Mouse (Mus musculus) lung, adult 2 months (tissue): ENCODE results near the gene Tspan32. TPM values are rescaled to one million over a fixed set of nuclear protein-coding genes. Genes with fewer than 3 reads are reported as not detected.

Experiments used
- DNase-seq: peaks from one replicate; pipeline ENCODE4 v3.0.0; 2022
- H3K4me1 ChIP-seq: fragments of 200-500 bp; 2 replicates; pipeline ENCODE4 v1.6.1; 2011; ENCODE audit warnings: low read length; ENCODE audit not compliant: control insufficient read depth, insufficient read depth
- H3K4me3 ChIP-seq: fragments of 200-500 bp; replicated peaks from 2 replicates; pipeline ENCODE3; 2011; ENCODE audit warnings: low read depth, mild to moderate bottlenecking, control low read depth, low read length; ENCODE audit errors: extremely low read depth
- CTCF ChIP-seq: fragments of 200-500 bp; IDR thresholded peaks from 2 replicates; pipeline ENCODE4 v1.5.1; 2011; ENCODE audit warnings: mild to moderate bottlenecking, low read length, control low read depth; ENCODE audit not compliant: insufficient read depth
- POLR2A ChIP-seq: fragments of 200-500 bp; IDR thresholded peaks from 2 replicates; pipeline ENCODE4 v1.6.1; 2011; ENCODE audit warnings: low read depth, mild to moderate bottlenecking, control low read depth, low read length, borderline replicate concordance; ENCODE audit errors: extremely low read depth
- WGBS: fragments of 180-500 bp; shearing (Covaris S2); methylation state at CpG from one replicate; pipeline ENCODE4 v1.1.7; 2018; 5-methylcytosine and 5-hydroxymethylcytosine counted together
- polyA plus RNA-seq: library from polyadenylated mRNA; depleted of rRNA; stranded (reverse); fragments of >200 nt; gene quantifications from 2 replicates; pipeline ENCODE4 v1.2.3, GENCODE M21; 2012; rRNA removed

Tspan32 gene
- polyA plus RNA-seq, 1 experiment = 11.5 TPM

DNA sequence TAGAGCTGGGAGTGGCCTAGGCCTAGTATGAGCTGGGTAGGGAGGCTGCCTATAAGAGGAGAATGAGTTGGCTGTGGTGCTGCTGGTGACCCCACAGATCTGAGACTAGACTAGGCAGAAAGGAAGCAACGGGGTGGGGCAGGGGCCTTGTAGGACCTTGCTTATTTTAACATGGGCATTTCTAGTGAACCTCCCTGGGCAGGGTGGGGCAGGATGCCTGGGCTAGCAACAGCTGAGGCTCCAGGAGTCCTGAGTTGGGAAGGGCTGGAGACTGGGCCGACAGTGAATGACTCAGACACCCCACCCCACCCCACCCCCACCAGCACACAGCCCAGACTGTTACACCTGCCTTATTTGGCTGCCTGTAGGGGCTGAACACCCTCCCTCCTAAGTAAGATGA lies 57.9 kb downstream of the Tspan32 start:
- Histone ChIP-seq H3K4me3 (no peak overlapping the region), H3K4me1 (peaks cover 17% of the 10 kb centered on the region)
- WGBS = 40% methylated on average over 2 of the region's 2 CpGs
- no peak for DNase-seq
- no peak for TF ChIP-seq POLR2A
- TF ChIP-seq CTCF = no peak

DNA sequence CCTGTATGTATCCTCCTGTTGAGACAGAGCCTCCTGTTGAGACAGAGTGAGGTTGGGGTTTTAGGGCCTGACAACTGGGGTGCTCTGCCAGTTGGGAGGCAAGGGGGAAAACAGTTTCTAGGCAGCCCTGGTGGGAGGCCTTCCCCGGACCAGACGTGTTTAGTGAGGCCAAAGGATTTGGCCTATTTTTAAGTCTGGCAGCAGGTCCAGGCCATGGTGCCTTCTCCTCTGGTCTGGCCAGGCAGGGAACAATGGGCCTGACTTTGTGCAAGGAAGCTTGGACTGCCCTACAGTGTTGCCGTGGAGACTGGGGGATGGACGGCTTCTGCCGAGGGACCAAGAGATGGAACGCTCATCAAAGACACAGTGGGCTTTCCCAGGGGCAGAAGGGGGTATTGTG lies 59.4 kb downstream of the Tspan32 start:
- H3K4me1 ChIP-seq = peaks cover 6% of the 10 kb centered on the region
- no peak for TF ChIP-seq POLR2A
- no peak for TF ChIP-seq CTCF
- 75% methylated on average over 6 of the region's 6 CpGs for WGBS
- H3K4me3 ChIP-seq = no peak overlapping the region
- no peak for DNase-seq

DNA sequence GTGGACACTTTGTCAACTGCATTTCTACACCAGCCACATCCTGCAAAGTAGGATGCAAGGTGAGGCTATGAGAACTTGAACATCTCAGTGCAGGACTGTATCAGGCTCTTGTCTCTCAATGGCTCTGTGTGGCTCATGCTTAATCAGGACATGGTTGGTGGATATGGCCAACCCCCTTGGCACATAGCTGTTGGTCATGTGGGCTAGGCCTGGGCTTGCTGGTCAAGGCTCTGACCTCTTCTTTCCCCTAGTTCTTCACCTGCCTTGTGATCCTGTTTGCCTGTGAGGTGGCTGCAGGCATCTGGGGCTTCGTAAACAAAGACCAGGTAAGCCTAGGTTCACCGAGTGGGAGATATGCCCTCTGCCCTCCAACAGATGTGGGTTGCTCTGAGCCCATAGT lies 60.8 kb downstream of the Tspan32 start:
- no peak overlapping the region for H3K4me3 ChIP-seq
- no peak for TF ChIP-seq CTCF
- no peak for TF ChIP-seq POLR2A
- 95% methylated on average over 2 of the region's 2 CpGs for WGBS
- DNase-seq = no peak
- H3K4me1 ChIP-seq = peaks cover 11% of the 10 kb centered on the region

DNA sequence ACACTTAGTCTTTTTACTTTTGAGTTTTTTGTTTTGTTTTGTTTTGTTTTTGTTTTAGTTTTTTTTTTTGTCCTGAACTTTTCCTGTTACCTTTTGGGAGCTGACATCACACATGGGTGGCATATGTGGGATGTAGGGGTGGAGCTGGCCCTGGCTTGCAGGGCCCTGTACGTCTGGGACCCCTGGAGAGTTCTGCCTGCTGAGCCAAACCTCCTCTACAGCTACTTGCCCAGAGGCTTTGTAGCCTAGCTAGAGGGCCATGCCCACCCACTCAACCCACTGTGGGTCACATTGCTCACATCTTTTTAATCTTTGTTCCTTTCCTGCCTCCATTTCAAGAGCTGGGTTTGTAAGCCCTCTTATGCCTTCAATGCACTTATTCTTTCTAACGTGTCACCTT lies 62.6 kb downstream of the Tspan32 start:
- WGBS = 64% methylated on average over 2 of the region's 2 CpGs
- no peak for DNase-seq
- TF ChIP-seq POLR2A (no peak), CTCF (no peak)
- Histone ChIP-seq H3K4me3 (no peak overlapping the region), H3K4me1 (peaks cover 11% of the 10 kb centered on the region)

DNA sequence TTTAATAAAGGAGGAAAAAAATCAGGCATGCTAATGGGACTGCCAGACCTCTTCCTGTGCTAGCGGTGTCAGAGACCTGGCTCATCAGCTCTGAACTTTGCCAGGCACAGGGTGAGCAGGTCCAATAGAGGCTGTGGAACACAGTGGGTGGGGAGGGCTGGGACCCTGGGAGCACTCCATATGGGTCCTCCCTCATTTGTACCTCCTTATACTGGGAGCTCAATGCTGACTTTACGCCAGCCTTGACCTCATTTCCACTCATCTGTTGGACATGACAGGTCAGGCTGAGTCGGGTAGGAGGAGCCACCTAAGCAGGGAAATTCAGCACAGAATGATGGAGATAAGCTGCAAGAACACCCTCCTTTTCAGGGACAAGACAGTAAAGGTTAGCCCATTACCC lies 63.1 kb downstream of the Tspan32 start:
- H3K4me1 ChIP-seq = peaks cover 11% of the 10 kb centered on the region
- WGBS = 75% methylated on average over 3 of the region's 3 CpGs
- DNase-seq = no peak
- H3K4me3 ChIP-seq = no peak overlapping the region
- TF ChIP-seq CTCF = no peak
- TF ChIP-seq POLR2A = no peak

DNA sequence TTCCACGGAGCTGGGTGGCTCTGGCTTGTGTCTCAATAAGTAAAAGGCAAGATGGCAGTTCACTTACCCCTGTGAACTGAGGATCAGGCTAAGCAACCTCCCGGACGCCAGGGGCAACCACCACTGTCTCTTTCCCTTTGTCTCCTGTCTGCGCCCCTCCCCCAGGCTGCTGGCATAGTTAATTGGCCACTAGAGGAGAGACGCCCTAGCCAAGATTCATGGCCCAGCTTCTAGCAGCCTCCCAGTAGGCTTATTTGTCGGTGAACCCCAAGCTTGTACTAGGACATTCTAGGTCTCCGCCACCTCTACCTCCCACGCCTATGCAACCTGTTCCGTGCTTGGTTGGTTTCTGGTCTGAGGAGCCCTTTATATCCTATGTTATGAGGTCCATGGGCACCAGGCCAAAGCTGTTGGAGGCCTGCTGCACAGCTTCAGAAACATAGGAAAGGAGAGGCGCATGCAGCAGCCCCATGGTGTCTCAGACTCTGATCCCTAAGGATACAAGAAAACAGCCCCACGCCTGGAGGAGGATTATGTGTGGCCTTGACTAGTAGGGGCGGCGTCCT lies 63.6 kb downstream of the Tspan32 start:
- TF ChIP-seq CTCF = no peak
- TF ChIP-seq POLR2A = no peak
- no peak for DNase-seq
- Histone ChIP-seq H3K4me3 (peak overlapping the region; percentile 59), H3K4me1 (peaks cover 11% of the 10 kb centered on the region)
- 51% methylated on average over 13 of the region's 13 CpGs for WGBS

DNA sequence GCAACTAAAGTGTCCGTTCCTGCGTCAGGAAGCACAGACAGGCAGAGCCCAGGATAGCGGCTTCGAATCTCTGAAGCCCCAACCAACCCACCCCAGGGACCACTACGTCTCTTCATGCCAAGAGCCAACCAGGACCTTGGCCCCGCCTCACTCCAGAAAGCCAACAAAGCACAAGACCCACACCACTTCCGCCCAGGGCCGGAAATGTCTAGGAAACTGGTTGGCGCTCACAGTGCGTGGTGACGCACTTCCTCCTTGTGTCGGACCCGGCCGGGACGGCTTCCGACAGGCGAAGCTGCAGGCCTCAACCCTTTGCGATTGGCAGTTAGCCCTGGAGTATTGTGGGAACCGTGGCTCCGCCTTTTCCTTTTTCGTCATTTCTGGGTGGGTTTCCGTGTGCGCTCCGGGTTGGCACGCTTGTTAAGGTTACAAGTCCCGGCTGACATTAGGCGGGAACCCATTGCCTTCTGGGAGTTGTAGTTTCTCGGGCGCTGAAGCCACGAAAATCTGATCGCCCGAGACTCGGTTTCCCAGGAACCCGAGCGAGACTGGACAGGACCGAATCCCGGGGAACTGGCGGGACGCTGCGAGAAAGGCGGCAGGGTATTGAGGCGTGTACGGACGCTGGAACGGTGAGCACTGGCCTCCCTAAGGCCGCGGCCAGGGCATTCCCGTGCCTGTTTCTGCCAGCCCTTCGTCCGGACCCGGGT lies 64.2 kb downstream of the Tspan32 start, which contains the start of gene Tssc4:
Gene Tssc4, plus strand, starts transcription at position 368 of the 710 bp plus-strand sequence.
- H3K4me1 ChIP-seq = peaks cover 11% of the 10 kb centered on the region
- DNase-seq = peak; percentile 94
- TF ChIP-seq CTCF = no peak
- peak; percentile 73; the same call in 1 of the 2 replicates for TF ChIP-seq POLR2A
- H3K4me3 ChIP-seq = peak within 1 kb of the TSS; percentile 89
- under 1% methylated on average over 51 of the region's 51 CpGs for WGBS

Other genes with a start within 250 kb of the Tspan32 start
- gene Th, start 73.9 kb upstream of the Tspan32 start, polyA plus RNA-seq = 0.80 TPM in 1 of 2 replicates, not detected in the other
- 0.96 and 1.2 TPM in 2 replicates for gene Ascl2, start 35.8 kb upstream of the Tspan32 start, polyA plus RNA-seq
- 575 and 614 TPM in 2 replicates for gene Cd81, start 47.7 kb downstream of the Tspan32 start, polyA plus RNA-seq
- gene Tssc4, start 64.2 kb downstream of the Tspan32 start, polyA plus RNA-seq = 83.1 and 85.1 TPM in 2 replicates
- gene Trpm5, start 89.6 kb downstream of the Tspan32 start, polyA plus RNA-seq = 0.42 and 0.62 TPM in 2 replicates
- 26.7 and 28.2 TPM in 2 replicates for gene Kcnq1, start 101.3 kb downstream of the Tspan32 start, polyA plus RNA-seq